Mouse (Mus musculus): Measurements from ENCODE around the gene Fhit.

The Fhit gene

DNA sequence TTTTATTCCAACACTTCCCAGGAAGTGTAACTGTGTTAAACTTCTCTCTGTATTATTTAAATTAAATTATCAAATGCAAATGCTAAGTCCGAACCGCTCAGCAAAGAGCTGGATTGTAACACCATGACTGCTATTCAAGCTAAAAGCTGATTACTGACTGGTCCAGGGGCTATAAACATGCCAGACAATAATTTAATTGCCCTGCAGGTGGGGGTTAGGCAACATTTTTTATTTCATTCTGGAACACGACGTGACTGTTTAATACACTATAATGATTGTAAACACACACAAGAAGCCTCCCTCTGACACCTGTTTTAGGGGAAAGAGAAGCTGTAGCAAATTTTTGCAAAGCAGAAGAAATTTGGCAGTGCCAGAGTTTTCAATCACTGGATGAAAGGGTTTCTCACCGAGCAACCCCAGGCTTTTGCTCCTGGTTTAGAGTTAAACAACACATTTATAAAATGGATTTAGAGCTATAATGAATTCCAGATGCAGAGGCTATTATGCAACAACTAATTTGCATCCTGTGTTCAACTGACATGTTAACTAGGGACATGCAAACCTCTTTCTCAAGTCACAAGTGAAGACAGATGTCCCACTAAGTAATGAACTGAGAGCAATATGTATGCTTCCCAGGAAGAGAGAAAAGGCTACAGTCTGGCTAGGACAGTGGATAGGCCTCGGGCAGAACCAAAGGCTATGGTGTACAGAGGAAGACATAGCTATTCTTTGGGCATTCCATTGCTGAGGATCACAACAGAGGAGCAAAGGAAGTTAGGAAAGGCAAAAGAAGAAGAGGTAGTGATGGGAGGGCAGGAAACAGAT is 1538.4 kb downstream of the Fhit start:
- DNase-seq (ENCODE audit: extremely low read depth, low read depth, low spot score): no peak

DNA sequence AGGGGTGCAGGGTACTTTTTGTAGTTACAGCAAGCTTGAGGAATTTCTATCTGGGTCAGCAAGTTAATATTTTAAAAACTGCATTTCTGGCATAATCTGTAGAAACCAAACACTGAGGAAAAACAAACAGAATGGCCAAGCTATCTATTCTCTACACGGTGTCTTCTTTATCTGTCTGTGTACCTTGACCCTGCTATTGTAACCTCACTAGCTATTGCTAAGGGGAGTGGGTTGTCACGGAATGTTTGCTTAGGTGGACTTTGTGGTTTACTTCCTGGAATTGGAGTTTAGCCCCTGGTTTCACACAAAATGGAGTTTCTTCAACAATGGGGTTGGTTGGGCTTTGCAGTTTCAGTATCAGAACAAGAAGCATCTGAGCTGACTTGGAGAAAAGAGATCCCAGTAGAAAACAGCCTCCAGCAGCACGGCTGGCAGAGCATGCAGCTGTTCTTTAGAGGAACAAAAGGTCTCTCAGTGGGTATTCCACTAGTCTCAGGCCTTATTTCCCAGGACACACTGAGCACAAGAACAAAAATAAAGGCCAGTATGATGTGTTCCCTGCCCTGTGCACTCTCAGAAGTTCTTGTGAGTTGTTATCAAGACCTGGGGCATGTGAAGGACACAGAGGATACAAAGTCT is 1540.8 kb downstream of the Fhit start:
- DNase-seq (ENCODE audit: extremely low read depth, low read depth, low spot score): no peak

DNA sequence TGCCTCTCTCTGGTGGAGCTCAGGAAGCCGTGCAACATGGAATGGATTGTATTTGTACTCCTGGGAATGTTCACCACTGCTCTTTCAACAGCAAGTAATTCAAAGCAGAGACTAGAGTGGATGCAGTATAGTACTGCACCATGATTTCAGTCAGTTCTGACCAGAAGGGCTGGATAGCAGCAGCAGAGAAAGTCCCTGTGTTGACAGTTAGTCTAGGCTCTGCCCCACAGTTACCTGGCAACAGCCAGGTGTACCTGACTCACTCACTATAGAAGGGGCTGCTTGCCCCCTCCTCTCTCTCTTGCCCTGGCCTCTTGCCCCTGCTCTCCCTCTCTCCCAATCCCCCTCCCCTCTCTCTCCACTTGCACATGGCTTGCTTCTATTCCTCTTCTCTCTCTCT is 1542.0 kb downstream of the Fhit start:
- DNase-seq (ENCODE audit: extremely low read depth, low read depth, low spot score): no peak

DNA sequence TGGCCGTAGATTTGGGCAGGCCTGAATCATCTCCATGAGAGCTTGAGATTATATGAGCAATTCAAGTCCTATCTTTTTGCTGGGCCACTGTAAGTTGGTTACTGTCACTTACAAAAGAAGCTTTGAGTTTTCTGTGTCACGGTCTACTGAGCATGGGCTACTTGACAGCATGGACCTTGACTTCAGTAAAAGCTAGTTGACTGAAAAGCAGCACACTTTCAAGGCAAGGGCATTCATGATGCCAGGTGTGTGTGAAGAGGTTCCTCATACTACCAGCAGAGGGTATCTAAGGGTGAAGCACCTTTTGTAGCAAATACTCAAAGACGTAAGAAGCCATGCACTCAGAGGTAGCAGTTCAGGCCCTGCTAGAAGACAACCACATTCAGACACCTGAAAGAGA is 1548.7 kb downstream of the Fhit start:
- no peak for DNase-seq (ENCODE audit: extremely low read depth, low read depth, low spot score)

DNA sequence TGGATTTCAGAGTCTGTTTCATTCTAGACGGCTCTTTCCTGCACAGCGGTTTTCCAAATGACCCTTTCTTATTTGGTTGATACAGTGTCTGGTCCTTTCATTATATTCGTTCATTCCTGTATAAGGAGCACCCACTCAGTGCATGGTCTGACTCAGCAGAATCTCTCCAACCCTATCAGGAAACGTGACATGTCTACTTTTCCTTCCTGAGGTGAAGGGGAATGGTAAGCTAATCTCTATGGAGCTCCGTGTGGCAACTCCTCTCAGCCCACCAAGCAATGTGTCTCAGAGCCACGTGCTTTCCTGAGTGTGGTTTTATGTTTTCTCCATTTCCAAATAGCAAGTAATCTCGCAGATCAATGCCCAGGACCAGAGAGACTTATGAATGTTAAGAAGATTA is 1552.7 kb downstream of the Fhit start:
- DNase-seq (ENCODE audit: extremely low read depth, low read depth, low spot score): no peak

- DNase-seq (ENCODE audit: extremely low read depth, low read depth, low spot score): no peak
These were observed 1555.1 kb downstream of the Fhit start for GRCm38 (mm10) chr14:9606584-9607377.

GRCm38 (mm10) chr14:9600271-9600670 is 1561.6 kb downstream of the Fhit start:
- no peak for DNase-seq (ENCODE audit: extremely low read depth, low read depth, low spot score)

- DNase-seq (ENCODE audit: extremely low read depth, low read depth, low spot score): no peak
These were observed 1564.3 kb downstream of the Fhit start for GRCm38 (mm10) chr14:9597460-9597977.

DNA sequence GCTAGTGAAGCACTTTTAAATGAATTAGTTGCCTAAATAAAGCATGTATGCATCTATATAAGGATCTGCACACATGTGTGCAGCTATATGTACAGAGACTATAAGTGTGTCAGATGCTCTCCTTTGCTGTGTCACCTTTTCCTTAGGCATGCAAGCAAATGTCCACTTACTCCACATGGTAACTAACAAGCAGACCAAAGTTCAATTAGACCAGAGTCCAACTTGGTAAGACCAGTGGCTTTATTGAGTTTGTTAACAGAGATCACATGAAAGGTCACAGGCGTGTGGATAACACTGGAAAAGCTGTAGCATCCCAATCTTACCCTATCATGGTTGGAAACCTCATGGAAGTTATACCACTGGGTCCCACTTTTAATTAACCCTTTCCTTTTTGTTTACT is 1572.7 kb downstream of the Fhit start:
- DNase-seq (ENCODE audit: extremely low read depth, low read depth, low spot score): no peak

DNA sequence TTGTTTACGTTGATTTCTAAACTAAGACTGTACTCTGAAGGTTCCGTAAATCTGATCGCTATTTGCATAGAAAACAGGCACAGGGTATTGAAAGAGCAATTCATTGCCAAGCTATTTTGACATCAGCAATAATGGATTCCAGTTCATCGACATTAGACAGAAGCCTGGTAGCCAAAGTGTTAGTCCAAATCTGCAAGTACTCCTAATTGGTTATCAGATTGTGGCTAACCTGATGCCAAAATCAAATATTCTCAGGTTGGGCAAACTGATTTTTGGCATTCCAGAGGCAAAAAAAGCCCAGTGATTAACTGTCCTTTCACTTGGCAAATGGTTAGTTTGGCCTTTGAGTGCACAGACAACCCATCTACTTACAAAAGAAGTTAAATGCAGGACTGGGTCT is 1573.9 kb downstream of the Fhit start:
- peak; percentile 1 for DNase-seq (ENCODE audit: extremely low read depth, low read depth, low spot score)

DNA sequence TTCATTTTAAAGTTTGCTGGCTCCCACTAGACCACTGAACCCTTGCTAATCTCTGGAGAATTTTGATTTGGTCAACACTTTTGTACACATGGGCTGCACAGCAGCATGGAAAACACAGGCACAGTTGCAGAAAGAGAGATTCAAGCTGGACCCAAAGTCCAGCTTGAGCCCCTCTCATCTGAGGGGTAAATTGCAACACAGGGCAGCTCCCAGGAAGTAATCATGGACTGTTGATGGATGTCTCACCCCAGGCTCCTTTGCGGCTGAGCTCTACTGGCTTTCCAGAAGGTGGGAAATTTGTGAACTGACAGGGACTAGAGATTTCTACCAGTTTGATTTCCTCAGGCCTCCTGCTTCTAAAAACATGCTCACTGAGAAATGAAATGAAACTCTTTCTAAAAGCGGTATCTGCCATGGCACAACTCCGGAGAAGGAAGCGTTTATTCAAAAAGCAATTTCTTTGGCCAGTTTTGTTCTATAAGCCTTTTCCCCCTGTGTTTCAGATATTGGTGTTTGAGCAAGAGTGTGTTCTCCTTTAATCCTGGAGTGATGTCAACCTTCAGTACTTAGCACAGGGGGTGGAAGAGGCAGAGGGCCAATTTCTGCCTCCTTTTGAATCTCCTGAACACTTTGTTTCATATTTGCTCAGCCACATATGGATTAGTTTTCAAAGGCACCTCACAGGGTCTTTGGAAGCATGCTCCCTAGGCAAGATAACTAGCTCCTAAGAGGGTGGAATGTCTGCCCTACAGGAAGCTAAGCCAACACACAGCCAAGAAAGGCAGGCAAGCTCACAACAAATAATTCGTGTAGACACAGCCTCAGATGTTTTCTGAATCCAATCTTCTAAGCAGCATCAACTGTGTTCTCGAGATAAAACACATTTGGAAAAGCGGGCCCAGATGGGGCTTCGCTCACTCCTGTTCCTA is 1578.3 kb downstream of the Fhit start:
- DNase-seq (ENCODE audit: extremely low read depth, low read depth, low spot score): no peak

- DNase-seq (ENCODE audit: extremely low read depth, low read depth, low spot score): no peak
These were observed 1605.5 kb downstream of the Fhit start for GRCm38 (mm10) chr14:9556333-9556732.

GRCm38 (mm10) chr14:9555807-9556206 is 1606.0 kb downstream of the Fhit start:
- no peak for DNase-seq (ENCODE audit: extremely low read depth, low read depth, low spot score)

GRCm38 (mm10) chr14:9552149-9552548 is 1609.7 kb downstream of the Fhit start:
- no peak for DNase-seq (ENCODE audit: extremely low read depth, low read depth, low spot score)

DNA sequence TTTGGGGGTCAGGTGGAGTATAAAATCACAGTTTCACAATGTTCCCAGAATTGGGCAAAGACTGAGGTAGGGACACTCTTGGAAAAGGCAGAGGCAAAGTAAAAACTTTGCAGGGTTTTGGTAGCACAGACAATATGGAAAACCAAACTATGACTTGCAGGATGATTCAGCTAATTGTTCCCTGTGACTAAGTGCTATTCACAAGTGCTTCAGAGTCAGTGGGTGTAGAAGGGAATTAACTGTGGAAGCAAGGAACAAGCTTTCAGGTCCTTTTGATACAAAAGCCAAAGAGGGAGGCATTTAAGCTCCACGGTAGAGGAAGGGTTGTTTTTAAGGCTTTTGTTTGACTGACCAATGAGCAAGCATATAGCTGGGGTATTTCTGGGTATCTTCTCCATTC is 1613.9 kb downstream of the Fhit start:
- no peak for DNase-seq (ENCODE audit: extremely low read depth, low read depth, low spot score)

- no peak for DNase-seq (ENCODE audit: extremely low read depth, low read depth, low spot score)
These were observed 1617.5 kb downstream of the Fhit start for GRCm38 (mm10) chr14:9544364-9544763.

DNA sequence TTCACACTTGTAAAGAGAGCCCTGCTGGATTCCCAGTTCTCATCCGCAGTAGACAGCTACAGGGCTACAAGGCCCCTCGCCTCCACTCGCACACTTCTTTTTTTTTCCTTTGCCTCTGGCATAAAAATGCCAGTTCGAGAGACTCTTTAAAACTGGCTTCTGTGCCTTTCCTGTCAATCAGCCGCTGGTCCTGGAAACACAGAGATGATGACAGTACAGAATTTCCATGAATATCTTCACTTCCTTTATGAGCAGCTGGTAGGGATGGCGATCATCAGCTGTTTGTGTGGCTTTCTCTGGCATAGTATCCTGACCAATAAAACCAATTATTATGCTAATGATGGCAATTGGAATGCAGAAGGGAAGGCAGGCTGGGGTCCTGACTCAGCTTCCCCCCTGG is 1626.3 kb downstream of the Fhit start:
- DNase-seq (ENCODE audit: extremely low read depth, low read depth, low spot score): no peak

DNA sequence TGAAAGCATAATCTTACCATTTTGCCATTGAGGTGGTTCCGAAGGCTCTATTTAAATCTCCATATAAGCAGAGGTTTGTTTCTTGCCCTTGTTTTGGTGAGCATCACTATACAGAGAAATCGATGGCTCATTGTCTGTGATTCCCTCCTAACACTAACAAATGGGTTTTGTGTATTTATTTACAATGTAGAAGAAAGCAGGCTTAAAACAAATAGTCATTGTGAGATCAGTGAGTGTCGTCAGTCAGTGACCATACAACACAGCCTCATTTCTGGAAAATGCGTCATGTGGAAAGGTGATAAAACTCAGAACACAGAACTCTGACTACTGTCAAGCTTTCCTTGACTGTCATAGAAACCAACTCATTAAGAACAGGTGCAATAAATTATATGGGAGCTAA is 1632.6 kb downstream of the Fhit start:
- DNase-seq (ENCODE audit: extremely low read depth, low read depth, low spot score): no peak

- no peak for DNase-seq (ENCODE audit: extremely low read depth, low read depth, low spot score)
These were observed 1635.7 kb downstream of the Fhit start for GRCm38 (mm10) chr14:9526136-9526535.

- no peak for DNase-seq (ENCODE audit: extremely low read depth, low read depth, low spot score)
These were observed 1644.2 kb downstream of the Fhit start for GRCm38 (mm10) chr14:9517651-9518050.

DNA sequence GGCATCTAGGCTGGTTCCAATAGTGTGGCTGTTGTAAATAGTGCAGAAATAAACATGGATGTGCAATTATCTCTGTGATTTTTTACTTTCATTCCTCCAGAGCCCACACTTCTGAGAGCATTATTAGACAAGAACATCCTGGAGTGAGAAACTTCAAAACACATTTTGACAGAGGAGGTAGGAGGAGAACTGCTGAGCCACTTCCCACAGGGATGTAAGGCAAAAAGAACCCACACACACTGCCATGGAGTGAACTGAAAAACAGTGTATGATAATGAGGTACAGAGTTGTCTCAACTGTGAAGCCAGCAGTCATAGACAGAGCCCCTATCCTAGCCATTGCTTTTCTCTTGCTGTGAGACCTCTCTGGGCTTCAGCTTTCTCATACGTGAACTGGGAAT is 1652.2 kb downstream of the Fhit start:
- no peak for DNase-seq (ENCODE audit: extremely low read depth, low read depth, low spot score)

All from fat pad, adult 2 months (tissue).